Mouse (Mus musculus) embryonic fibroblast, embryonic 13.5 days (primary cell): Measurements from ENCODE around the gene Rad51b.

Experiments used
- CTCF ChIP-seq: IDR thresholded peaks from 2 replicates; pipeline ENCODE4 v1.5.1; 2011; ENCODE audit warnings: mild to moderate bottlenecking, control low read depth, low read length, moderate library complexity, borderline replicate concordance; ENCODE audit not compliant: insufficient read depth
- POLR2A ChIP-seq: IDR thresholded peaks from 2 replicates; pipeline ENCODE4 v1.6.1; 2011; ENCODE audit warnings: low read depth, mild to moderate bottlenecking, control low read depth, low read length, moderate library complexity

GRCm38 (mm10) chr12:79444646-79445045, 147.6 kb downstream of the Rad51b start:
- TF ChIP-seq POLR2A (no peak), CTCF (no peak)
